Mouse (Mus musculus) liver, embryonic 14.5 days (tissue): ENCODE data around the gene Dnah17.

Source experiments
- CTCF ChIP-seq: IDR thresholded peaks from 2 replicates; pipeline ENCODE4 v1.5.1; 2016; ENCODE audit warnings: antibody characterized with exemption, low read depth, control low read depth
- EP300 ChIP-seq: IDR thresholded peaks from 2 replicates; pipeline ENCODE4 v1.6.1; 2016; ENCODE audit warnings: antibody characterized with exemption, low read depth

GRCm38 (mm10) chr11:117994250-117995057 lies 136.0 kb downstream of the Dnah17 start:
- no peak for TF ChIP-seq CTCF
- no peak for TF ChIP-seq EP300
